Mouse (Mus musculus) embryonic facial prominence, embryonic 14.5 days (tissue): ENCODE results near the gene Wdtc1. TPM values are rescaled to one million over a fixed set of nuclear protein-coding genes. Genes with fewer than 3 reads are reported as not detected.
A peak's percentile ranks its signal among the peaks of the same experiment; 100 is the strongest.

Experiments used
- ATAC-seq: fragments of 200-750 bp; cut with Nextera tagmentation; 2 replicates; pipeline ENCODE4 v1.8.0; 2017; ENCODE audit warnings: low read depth, moderate number of reproducible peaks, moderate TSS enrichment
- DNase-seq: peaks from one replicate; pipeline ENCODE4 v3.0.0-alpha.2; 2015; ENCODE audit warnings: low spot score
- H3K27ac ChIP-seq: fragments of 300-500 bp; sonication (generic); replicated peaks from 2 replicates; pipeline ENCODE4 v1.5.1; 2014; ENCODE audit warnings: low read depth, mild to moderate bottlenecking, low read length, moderate library complexity
- H3K27me3 ChIP-seq: fragments of 300-500 bp; sonication (generic); replicated peaks from 2 replicates; pipeline ENCODE4 v1.6.1; 2014; ENCODE audit warnings: low read length; ENCODE audit not compliant: control insufficient read depth, insufficient read depth
- H3K36me3 ChIP-seq: fragments of 300-500 bp; sonication (generic); 2 replicates; pipeline ENCODE4 v1.6.1; 2014; ENCODE audit warnings: low read length, mixed read lengths; ENCODE audit not compliant: control insufficient read depth, insufficient read depth
- H3K4me1 ChIP-seq: fragments of 300-500 bp; sonication (generic); 2 replicates; pipeline ENCODE4 v1.6.1; 2014; ENCODE audit warnings: antibody characterized with exemption, low read length; ENCODE audit not compliant: control insufficient read depth, insufficient read depth
- H3K4me2 ChIP-seq: fragments of 300-500 bp; sonication (generic); 2 replicates; pipeline ENCODE4 v1.6.1; 2014; ENCODE audit warnings: low read depth, mild to moderate bottlenecking, low read length, moderate library complexity, mixed read lengths
- H3K4me3 ChIP-seq: fragments of 300-500 bp; sonication (generic); 2 replicates; pipeline ENCODE4 v1.5.1; 2014; ENCODE audit warnings: low read depth, mild to moderate bottlenecking, low read length
- H3K9ac ChIP-seq: fragments of 300-500 bp; sonication (generic); 2 replicates; pipeline ENCODE4 v1.6.1; 2014; ENCODE audit warnings: low read depth, mild to moderate bottlenecking, low read length, moderate library complexity, mixed read lengths
- H3K9me3 ChIP-seq: fragments of 300-500 bp; sonication (generic); 2 replicates; pipeline ENCODE4 v1.6.1; 2016; ENCODE audit warnings: low read length; ENCODE audit not compliant: control insufficient read depth
- WGBS: fragments of 180-500 bp; shearing (Covaris S2); extraction: QIAGEN DNeasy Blood & Tissue Kit; methylation state at CpG from one replicate; pipeline ENCODE4 v1.1.7; 2014; 5-methylcytosine and 5-hydroxymethylcytosine counted together
- polyA plus RNA-seq: library from polyadenylated mRNA; unstranded; fragments of >200 nt; fragmentation: Nextera tagmentation; extraction: Ambion mirVana; gene quantifications from 2 replicates; pipeline ENCODE4 v1.2.1, GENCODE M21; 2014

Wdtc1 gene
- polyA plus RNA-seq, 1 experiment from 2014 or later: 17.4 TPM

- peak overlapping the region; percentile 46; the same call in 1 of the 2 replicates for H3K27ac ChIP-seq
- DNase-seq (no peak), ATAC-seq (no peak)
- H3K36me3 ChIP-seq: 0 out of 2 replicates have a peak, but pooled peaks cover 5% of the 10 kb centered on the region
- no peak overlapping the region; the same call in 1 of the 2 replicates for H3K9ac ChIP-seq
- H3K4me2 ChIP-seq: no peak overlapping the region
- peaks cover 45% of the 10 kb centered on the region for H3K4me1 ChIP-seq
- no peaks in the 10 kb centered on the region for H3K27me3 ChIP-seq
- no peak overlapping the region for H3K4me3 ChIP-seq
- H3K9me3 ChIP-seq: no peaks in the 10 kb centered on the region
- WGBS: 68% methylated on average over 6 of the region's 6 CpGs
These were observed 27.3 kb upstream of the Wdtc1 start for GRCm38 (mm10) chr4:133380532-133380931.

- ATAC-seq (no peak), DNase-seq (no peak)
- H3K4me1 ChIP-seq: peaks cover 45% of the 10 kb centered on the region
- H3K9me3 ChIP-seq: no peaks in the 10 kb centered on the region
- no peak overlapping the region for H3K4me3 ChIP-seq
- no peak overlapping the region for H3K4me2 ChIP-seq
- WGBS: 61% methylated on average over 3 of the region's 3 CpGs
- peak overlapping the region; percentile 46; the same call in 1 of the 2 replicates for H3K27ac ChIP-seq
- H3K36me3 ChIP-seq: 0 out of 2 replicates have a peak, but pooled peaks cover 7% of the 10 kb centered on the region
- no peak overlapping the region for H3K9ac ChIP-seq
- H3K27me3 ChIP-seq: no peaks in the 10 kb centered on the region
These were observed 26.6 kb upstream of the Wdtc1 start for GRCm38 (mm10) chr4:133379861-133380260.

GRCm38 (mm10) chr4:133379046-133379347 lies 25.7 kb upstream of the Wdtc1 start:
- no peak overlapping the region for H3K4me3 ChIP-seq
- H3K9ac ChIP-seq: no peak overlapping the region; the same call in 1 of the 2 replicates
- DNase-seq (no peak), ATAC-seq (0 out of 2 replicates have a peak, but pooled peaks have one; percentile 1)
- no peaks in the 10 kb centered on the region for H3K9me3 ChIP-seq
- H3K4me2 ChIP-seq: peak overlapping the region; percentile 13; the same call in 1 of the 2 replicates
- H3K27ac ChIP-seq: peak overlapping the region; percentile 83
- 0 out of 2 replicates have a peak, but pooled peaks cover 9% of the 10 kb centered on the region for H3K36me3 ChIP-seq
- 42% methylated on average over 5 of the region's 5 CpGs for WGBS
- H3K27me3 ChIP-seq: no peaks in the 10 kb centered on the region
- peaks cover 45% of the 10 kb centered on the region for H3K4me1 ChIP-seq

GRCm38 (mm10) chr4:133378236-133379045 lies 25.2 kb upstream of the Wdtc1 start:
- H3K9ac ChIP-seq: peak overlapping the region; percentile 23
- 0 out of 2 replicates have a peak, but pooled peaks cover 9% of the 10 kb centered on the region for H3K36me3 ChIP-seq
- ATAC-seq (peak; percentile 90), DNase-seq (peak; percentile 84)
- H3K27ac ChIP-seq: peak overlapping the region; percentile 83
- H3K4me3 ChIP-seq: no peak overlapping the region
- H3K4me2 ChIP-seq: peak overlapping the region; percentile 13; the same call in 1 of the 2 replicates
- 6% methylated on average over 10 of the region's 13 CpGs for WGBS
- H3K9me3 ChIP-seq: no peaks in the 10 kb centered on the region
- H3K27me3 ChIP-seq: no peaks in the 10 kb centered on the region
- peaks cover 49% of the 10 kb centered on the region for H3K4me1 ChIP-seq

GRCm38 (mm10) chr4:133375812-133376577 lies 22.7 kb upstream of the Wdtc1 start:
- Histone ChIP-seq H3K4me3 (no peak overlapping the region), H3K36me3 (0 out of 2 replicates have a peak, but pooled peaks cover 4% of the 10 kb centered on the region), H3K4me2 (no peak overlapping the region), H3K27me3 (no peaks in the 10 kb centered on the region), H3K27ac (no peak overlapping the region; the same call in 1 of the 2 replicates), H3K9me3 (no peaks in the 10 kb centered on the region), H3K9ac (no peak overlapping the region), H3K4me1 (peaks cover 68% of the 10 kb centered on the region)
- WGBS: 68% methylated on average over 10 of the region's 10 CpGs
- ATAC-seq: no peak
- DNase-seq: no peak

- no peaks in the 10 kb centered on the region for H3K27me3 ChIP-seq
- H3K27ac ChIP-seq: no peak overlapping the region
- ATAC-seq (no peak), DNase-seq (no peak)
- 0 out of 2 replicates have a peak overlapping the region, but pooled peaks have one; percentile 13 for H3K4me2 ChIP-seq
- whole genome bisulfite sequencing: 74% methylated on average over 4 of the region's 4 CpGs
- 0 out of 2 replicates have a peak, but pooled peaks cover 4% of the 10 kb centered on the region for H3K36me3 ChIP-seq
- no peak overlapping the region for H3K4me3 ChIP-seq
- H3K9me3 ChIP-seq: no peaks in the 10 kb centered on the region
- no peak overlapping the region for H3K9ac ChIP-seq
- H3K4me1 ChIP-seq: peaks cover 58% of the 10 kb centered on the region
These were observed 20.7 kb upstream of the Wdtc1 start for GRCm38 (mm10) chr4:133374011-133374410.

GRCm38 (mm10) chr4:133372278-133372665 lies 19.0 kb upstream of the Wdtc1 start:
- no peak overlapping the region for H3K27ac ChIP-seq
- WGBS: 62% methylated on average over 6 of the region's 6 CpGs
- peaks cover 41% of the 10 kb centered on the region for H3K4me1 ChIP-seq

GRCm38 (mm10) chr4:133371621-133372277 lies 18.5 kb upstream of the Wdtc1 start:
- no peak for DNase-seq
- Histone ChIP-seq H3K9ac (peak overlapping the region; percentile 92), H3K27ac (no peak overlapping the region), H3K4me3 (peak overlapping the region; percentile 81), H3K4me1 (peaks cover 39% of the 10 kb centered on the region), H3K36me3 (0 out of 2 replicates have a peak, but pooled peaks cover 4% of the 10 kb centered on the region), H3K4me2 (peak overlapping the region; percentile 81), H3K27me3 (no peaks in the 10 kb centered on the region), H3K9me3 (no peaks in the 10 kb centered on the region)
- WGBS: 75% methylated on average over 7 of the region's 7 CpGs
- no peak for ATAC-seq

More at GRCm38 (mm10) chr4:133372278-133372665, 19.0 kb upstream of the Wdtc1 start:
- H3K9ac ChIP-seq: peak overlapping the region; percentile 92
- 0 out of 2 replicates have a peak, but pooled peaks cover 4% of the 10 kb centered on the region for H3K36me3 ChIP-seq
- peak overlapping the region; percentile 81 for H3K4me2 ChIP-seq
- H3K27me3 ChIP-seq: no peaks in the 10 kb centered on the region
- DNase-seq (no peak), ATAC-seq (no peak)
- peak overlapping the region; percentile 81 for H3K4me3 ChIP-seq
- H3K9me3 ChIP-seq: no peaks in the 10 kb centered on the region
